Mouse (Mus musculus) cerebellum, adult (tissue): ENCODE data around the gene Ggt1.

Source experiments
- ATAC-seq: cut with Nextera tagmentation; 2 replicates; pipeline ENCODE4 v1.9.2; 2017; ENCODE audit warnings: mild to moderate bottlenecking, moderate library complexity, mixed read lengths; ENCODE audit not compliant: insufficient number of reproducible peaks, low FRiP score, low TSS enrichment

Gene Ggt1

DNA sequence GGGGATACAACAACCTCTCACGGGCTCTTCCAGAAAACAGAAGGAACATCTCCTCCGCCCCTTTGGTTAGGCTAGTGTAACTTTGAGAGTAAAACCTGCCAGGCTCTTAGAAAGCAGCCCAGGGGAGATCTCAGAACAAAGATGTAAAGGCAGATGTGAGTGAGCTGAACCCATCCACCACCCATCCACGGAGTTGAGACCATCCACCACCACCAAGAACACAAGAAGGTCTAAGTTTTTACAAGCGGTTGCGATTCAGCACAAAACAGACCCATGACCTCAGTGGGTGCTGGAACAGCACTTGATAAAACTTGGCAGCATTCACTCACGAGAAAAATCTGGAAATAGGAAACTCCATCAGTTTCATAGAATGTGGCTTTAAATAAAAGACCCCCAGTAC is 64.5 kb downstream of the Ggt1 start:
- no peak for ATAC-seq

DNA sequence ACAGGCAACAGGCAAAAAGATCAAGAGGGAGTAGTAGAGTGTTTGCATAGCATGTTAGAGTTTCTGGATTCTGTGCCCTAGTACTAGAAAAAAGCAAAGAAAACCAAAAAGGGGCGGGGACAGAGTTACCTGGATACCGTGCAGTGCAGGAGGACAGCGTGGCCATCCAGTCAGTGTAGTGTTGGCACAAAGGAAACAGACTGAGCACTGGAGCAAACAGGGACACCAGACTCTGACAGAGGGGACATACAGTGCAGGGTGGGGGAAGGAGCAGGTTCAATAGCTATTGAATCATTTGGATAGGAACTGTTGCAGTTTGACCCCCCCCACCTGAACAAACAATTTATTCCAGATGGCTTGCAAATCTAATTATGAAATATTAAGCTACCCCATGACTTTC is 65.6 kb downstream of the Ggt1 start:
- no peak for ATAC-seq

DNA sequence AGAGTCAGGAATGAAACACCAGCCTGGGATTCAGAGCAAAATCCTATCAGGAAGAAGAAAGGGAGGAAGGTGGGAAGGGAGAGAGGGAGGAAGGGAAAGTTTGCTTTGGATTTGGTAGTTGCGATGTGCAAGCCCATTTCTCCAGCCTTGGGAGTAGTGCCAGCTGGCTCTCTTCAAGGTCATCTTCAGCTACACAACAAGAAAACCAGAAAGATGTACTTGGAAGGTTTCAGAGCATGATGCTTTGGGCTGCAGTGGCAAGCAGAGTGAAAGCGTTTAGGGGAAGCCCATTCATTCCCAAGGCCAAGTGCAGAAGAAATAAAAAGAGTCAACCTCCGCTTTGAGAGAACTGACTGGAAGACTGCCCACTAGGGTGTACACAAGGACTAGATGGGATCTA is 66.1 kb downstream of the Ggt1 start:
- ATAC-seq, result no peak

DNA sequence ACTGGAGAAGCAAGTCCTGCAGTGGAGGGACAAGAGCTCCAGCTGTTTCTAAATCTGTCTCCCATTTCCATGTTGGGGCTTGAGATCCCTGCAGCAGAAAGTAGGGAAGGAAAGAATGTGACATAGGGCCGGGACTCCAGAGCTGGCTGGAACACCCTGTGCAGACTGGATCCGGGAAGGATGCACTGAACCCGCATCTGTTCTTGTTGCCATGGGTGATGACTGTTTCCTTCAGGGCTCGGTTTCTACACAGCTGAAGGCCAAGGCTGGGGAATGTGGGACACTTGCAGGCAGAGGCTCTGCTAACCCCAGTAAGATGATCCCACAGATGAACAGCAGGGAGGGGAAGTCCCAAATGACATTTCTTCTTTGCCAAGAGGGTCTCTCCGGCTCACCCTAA is 71.2 kb downstream of the Ggt1 start:
- no peak for ATAC-seq

DNA sequence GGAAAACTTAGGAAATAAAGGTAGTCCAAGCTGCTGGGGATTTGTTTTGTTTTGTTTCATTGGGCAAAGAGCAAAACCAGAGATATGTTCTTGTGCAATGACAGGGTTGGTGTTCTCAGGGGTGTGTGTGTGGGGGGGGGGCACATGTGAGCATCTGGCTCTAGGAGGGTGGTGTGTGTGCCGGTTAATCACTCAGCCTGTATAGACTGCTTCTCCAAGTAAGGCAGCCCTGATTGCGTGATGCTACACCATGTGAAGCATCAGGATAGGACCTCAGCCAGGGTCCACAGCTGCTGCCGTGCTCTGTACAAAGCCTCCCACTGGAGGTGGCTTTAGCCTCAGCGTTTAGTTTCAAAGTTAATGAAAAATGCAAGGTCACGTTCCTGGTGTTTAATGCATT is 71.6 kb downstream of the Ggt1 start:
- ATAC-seq, result no peak

GRCm38 (mm10) chr10:75633576-75634139 is 72.3 kb downstream of the Ggt1 start:
- ATAC-seq, result no peak

DNA sequence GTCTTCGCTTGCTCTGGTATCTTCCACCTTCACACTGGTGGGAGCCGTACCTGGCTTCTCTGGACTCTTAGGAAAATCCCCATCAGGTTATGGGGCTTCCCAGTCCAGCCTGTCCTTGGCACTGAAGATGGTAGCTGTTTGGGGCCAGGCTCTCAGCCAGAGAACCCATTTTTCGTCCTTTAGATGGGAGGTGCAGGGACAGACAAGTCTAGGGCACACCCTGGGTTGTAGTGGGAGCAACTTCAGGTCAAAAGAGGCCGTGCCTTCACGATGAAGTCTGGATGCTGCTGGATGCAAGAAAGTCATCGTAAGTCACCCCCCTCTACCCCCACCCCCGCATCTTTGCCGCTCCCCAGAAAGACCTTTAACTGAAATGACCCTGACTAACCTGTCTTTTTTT is 73.2 kb downstream of the Ggt1 start:
- ATAC-seq, result no peak

DNA sequence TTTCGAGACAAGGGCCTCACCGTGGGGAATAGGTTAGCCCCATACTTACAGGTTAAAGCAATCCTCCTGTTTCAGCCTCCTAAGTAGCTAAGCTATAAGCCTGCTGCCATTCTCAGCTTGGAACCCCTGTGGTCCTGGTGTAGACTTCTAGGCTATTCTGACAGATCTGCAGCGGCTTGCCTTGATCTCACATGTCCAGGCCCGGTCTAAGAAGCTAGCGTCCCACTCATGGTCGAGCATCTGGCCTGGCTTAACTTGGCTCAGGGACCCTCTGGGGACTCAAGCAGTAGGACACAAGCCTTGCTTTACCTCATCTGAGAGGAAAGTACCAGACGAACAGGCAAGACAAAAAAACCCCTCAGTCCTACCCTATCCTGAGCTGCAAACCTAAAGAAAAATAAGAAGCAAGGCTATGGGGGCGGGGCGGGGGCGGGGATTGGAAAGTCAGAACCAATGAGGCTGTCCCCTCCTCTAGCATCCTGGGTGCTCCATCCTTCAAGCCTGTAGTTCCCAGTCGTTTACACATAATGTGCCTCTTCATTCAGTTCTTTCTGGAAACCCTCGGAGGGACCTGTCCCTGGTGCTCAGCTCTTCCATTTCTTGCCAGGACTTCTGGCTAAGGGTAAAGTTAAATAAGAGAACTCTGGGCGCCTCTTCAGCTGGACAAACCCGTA is 73.8 kb downstream of the Ggt1 start:
- no peak for ATAC-seq

DNA sequence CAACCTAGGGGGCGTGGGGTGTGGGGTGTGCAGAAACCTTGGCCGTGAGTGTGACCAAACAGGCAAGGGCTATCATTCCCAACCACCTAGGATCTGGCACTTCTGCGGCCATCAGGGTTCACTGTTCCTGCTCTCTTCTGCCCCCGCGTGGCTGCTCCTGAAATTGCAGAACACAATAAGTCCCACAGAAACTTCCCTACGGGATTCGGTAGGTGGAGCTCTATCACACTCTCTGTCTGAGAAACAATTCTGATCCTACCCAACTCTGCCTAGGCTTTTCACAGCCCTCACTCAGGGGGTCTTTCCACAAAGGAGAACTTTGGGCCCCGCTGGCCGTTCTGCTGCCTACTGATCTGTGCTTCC is 74.3 kb downstream of the Ggt1 start:
- peak; percentile 74 for ATAC-seq
